Mouse (Mus musculus) kidney, postnatal 36 days (tissue): ENCODE results near the gene Gpr180.
"Not testable (repeated sequence)": the region's sequence is repeated elsewhere in the genome, so short reads cannot be mapped to it uniquely, and the experiment has no call there.

Experiments used
- DNase-seq, 2 experiments: peaks; one replicate each; pipeline ENCODE4 v3.0.0; 2021 to 2022; ENCODE audit warnings: mixed read lengths in 2 of 2

The Gpr180 gene

DNA sequence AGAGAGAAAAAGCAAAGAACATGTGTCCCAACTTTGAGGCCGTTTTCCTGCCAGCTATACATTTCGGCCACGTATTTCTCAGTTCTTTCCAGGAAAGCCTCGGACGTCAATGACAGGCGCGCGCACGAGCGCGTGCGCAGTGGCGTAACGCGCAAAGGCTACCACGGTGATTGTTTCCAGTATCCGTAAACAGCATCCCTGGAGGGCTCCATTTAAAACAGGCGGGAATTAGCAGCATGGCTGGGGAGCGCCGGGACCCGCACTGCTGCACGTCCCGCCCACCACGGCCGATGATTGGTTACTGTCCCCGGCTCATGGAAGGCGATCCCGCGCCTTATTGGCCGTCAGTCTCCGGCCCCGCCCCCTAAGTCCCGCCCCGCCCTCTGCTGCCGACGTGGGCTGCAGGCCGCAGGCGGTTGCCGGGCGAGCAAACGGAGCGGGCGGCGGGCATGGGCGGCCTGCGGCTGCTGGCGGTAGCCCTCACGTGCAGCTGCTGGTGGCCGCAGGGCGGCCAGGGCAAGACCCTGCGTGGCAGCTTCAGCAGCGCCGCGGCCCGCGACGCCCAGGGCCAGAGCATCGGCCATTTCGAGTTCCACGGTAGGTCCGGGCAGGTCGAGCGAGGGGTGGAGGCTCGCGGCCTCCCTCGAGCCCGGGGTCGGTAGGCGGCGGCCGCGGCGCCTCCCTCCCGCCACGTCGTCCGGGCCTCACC, at the start of gene Gpr180:
TSS of gene Gpr180 (plus strand) at position 415 of the 709 bp plus-strand sequence.
- peak; percentile 98 to 99 for DNase-seq

GRCm38 (mm10) chr14:118088437-118089207, 48.3 kb upstream of the Gpr180 start:
- peak in 1 of 2 experiments; percentile 14 for DNase-seq

DNA sequence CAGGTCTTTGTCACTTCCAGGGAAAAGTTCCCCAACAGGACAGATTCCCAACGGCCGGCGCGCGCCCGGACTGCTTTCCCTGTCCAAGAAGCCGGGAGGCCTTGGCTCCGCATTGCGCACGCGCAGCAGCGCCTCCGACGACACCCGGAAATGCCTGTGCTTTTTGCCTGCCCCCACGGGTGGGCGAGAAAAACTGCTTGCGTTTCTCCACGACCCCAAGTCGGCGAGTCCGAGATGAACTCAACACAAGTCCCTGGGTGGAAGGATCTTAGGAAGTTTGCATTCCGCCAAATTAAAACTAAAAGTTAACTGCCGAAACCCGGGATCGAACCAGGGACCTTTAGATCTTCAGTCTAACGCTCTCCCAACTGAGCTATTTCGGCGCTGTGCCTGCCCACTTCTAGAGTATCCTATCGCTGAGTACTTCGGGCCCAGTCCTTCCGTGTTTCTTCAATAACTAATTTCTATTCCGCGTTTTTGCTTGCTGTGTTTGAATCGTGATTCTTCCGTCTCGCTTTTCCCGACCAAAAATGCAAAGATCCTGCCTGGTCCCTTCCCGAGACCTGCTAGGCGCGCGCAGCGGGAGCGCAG, 47.6 kb upstream of the Gpr180 start:
- DNase-seq = peak; percentile 92 to 96

DNA sequence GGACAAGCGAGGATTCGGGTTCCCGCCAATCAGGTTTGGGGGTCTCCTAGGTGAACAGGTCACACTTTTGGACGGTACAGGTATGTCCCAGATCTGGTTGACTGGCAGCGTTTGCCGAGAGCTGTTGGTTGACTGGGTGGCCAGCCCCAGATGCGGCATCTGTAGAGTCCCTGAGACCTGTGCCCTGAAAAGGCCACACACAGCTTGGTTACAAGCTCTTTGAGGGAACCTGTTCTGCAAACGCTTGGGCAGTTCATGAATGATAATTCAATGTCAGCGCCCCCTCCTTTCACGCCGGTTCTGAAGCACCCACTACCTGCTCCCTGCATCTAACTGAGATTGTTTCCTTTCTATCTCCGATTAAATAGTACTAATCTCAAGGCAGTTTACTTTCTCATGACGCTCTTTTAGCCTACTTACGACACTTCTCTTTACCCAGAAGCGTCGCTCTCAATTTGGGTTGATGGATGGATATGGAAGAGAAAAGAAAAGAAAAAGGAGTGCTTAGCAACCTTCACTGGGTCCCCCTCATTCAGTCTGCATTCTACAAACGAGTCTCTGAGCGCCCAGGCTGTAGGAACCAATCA, 47.1 kb upstream of the Gpr180 start:
- DNase-seq = peak; percentile 14 to 51

- DNase-seq = no peak
Measured at GRCm38 (mm10) chr14:118098265-118098664, 38.7 kb upstream of the Gpr180 start.

- no peak for DNase-seq
Measured at GRCm38 (mm10) chr14:118101227-118101990, 35.5 kb upstream of the Gpr180 start.

DNA sequence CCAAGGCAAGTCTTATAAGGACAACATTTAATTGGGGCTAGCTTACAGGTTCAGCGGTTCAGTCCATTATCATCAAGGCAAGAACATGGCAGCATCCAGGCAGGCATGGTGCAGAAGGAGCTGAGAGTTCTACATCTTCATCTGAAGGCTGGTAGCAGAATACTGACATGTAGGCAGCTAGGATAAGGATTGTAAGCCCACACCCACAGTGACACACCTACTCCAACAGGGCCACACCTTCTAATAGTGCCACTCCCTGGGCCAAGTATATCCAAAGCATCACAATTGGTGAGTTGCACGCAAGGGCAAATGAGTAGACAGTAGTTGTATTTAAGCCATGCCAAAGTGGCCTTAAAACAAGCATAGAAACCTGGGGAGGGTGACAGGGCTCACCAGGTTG, 29.5 kb upstream of the Gpr180 start:
- DNase-seq = not testable (repeated sequence)

DNA sequence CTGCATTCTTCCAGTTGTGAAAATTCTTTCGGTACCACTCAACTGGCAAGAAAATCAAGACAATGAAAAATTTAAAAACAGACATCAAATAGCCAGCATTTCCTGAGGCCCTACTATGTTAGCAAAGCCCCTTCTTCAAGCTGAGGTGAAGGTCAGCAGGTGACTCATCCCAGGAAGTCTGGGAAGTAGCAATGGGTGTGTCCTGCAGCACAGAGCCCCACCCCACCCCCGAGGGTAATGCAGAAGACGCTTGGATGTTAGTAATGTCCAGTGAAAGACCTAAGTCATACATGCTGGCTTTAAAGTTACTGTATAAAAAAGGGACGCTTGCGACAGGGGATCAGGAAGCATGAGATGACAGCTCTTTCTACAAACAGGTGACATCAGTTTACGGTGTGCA, 23.8 kb upstream of the Gpr180 start:
- DNase-seq = no peak

DNA sequence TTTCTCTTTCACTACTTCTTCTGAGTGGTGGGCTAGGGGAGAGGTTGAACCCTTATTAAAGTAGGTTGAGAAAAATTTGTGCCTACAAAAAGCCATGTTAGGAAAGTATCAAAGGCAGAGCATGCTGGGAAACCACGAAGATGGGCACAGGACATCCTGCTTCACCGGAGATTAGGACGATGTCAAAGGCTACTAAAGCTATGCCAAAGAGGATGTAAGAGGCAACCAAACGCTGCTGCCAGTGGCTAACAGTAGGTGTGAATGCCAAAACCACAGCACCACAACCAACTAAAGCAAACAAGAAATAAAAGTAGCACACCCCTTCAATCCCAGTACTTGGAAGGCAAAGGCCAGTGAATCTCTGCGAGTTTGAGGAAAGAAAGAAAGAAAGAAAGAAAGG, 12.8 kb upstream of the Gpr180 start:
- DNase-seq = no peak

GRCm38 (mm10) chr14:118124771-118125170, 12.2 kb upstream of the Gpr180 start:
- peak; percentile 39 to 43 for DNase-seq

- DNase-seq = no peak
Measured at GRCm38 (mm10) chr14:118126301-118126700, 10.7 kb upstream of the Gpr180 start.

- no peak for DNase-seq
Measured at GRCm38 (mm10) chr14:118131472-118131871, 5.5 kb upstream of the Gpr180 start.

DNA sequence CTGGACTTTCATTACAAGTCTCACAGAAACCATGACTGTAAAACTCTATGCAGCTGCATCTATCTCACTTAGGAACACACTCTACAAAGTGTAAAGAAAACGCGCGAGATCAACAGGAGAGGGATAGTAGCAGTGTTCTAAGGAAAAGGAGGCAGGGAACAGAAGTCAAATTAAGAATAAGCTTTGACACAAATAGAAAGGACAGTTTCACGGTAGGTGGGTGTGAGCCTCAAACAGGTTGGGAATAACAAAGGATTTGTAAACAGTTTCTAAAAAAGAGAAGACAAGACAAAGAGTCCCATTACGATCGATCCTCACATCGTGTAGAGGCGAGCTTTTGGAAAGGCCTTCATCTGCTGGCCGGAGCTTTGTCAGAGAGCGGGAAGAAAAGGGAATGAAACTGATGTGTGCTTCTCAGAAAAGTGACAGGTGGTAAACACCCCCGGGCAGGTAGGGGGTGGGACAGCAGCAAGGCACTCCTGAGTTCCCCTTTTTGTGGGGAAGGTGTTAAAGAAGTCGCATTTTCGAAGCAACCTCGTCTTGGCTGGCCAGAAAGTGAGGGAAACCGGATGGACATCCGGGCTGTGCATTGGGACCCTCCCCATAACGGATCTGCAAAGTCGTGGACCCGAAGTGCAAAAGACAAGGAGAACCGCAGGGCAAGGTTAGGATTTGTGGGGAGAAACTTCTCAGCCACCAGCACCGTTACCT, 4.9 kb upstream of the Gpr180 start:
- DNase-seq = no peak

DNA sequence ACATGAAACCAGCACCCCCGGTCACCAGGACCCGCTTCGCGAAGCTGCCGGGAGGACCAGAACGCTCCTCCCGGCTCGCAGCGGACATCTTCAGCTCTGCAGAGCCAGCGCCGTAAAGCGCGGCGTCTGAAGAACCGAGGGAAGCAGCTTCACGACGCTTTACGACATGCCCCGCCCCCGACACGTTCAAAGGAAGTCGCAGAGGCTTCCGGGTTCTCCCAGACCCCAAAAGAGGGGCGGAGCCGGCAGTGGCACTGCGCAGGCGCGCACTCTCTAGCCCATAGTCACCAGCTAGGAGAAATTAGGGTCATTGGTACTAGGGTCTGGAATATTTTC, 4.3 kb upstream of the Gpr180 start, which contains the start of gene Tgds:
TSS of gene Tgds (minus strand) at position 114 of the 336 bp plus-strand sequence.
- peak; percentile 100 for DNase-seq

DNA sequence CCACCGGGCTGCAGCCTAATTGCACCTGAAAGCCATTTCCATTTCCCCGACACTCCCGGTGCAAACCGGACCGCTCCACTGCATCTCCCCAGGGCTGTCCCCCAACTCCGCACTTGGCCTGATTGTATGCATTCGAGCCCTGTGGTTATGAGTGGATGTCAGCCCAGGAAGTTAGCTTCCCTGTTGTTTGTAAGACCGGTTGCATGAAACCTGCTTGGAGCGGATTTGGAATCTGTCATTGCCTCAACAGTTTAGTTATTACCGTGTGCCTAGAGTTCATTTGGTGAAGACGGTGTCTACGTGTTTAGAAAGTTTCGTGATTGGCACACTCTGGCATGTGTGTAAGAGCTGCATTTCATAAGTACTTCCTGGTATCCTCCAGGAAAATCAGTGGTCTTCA, 529 bp downstream of the Gpr180 start:
- no peak for DNase-seq

DNA sequence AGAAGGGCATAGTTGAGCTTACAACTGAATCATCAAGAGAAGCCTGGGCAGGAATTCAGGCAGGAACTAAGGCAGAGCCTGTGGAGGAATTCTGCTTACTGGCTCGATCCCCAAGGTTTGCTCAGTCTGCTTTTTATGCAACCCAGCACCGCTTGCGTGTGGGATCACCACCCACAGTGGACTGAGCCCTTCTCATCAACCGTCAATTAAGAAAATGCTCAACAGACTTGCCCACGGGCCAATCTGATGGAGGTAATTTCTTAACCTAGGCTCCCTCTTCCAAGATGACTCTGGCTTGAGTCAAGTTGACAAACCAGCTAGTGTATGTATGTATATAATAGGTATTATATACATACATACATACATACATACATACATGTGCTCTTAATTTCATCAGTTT, 5.3 kb downstream of the Gpr180 start:
- no peak for DNase-seq

- no peak for DNase-seq
Measured at GRCm38 (mm10) chr14:118148046-118148445, 11.1 kb downstream of the Gpr180 start.

DNA sequence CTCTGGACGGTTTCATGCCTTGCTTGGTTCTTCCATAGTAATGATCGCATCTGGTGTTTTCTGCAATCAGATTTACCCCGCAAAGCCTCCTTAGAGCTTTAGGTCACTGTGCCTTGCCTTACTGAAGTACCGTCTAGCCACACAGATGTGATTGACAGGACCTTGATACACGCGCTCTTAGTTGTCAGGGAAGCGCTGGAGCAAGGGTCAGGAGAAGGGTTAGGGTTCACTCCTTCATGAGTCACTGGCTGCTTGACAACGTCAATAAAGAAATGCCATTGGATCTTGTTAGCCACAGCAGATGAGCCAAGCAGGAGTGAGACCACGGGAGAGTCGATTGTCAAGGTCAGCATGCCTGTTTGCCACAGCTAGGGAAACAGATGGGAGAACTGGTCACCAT, 11.6 kb downstream of the Gpr180 start:
- no peak for DNase-seq

DNA sequence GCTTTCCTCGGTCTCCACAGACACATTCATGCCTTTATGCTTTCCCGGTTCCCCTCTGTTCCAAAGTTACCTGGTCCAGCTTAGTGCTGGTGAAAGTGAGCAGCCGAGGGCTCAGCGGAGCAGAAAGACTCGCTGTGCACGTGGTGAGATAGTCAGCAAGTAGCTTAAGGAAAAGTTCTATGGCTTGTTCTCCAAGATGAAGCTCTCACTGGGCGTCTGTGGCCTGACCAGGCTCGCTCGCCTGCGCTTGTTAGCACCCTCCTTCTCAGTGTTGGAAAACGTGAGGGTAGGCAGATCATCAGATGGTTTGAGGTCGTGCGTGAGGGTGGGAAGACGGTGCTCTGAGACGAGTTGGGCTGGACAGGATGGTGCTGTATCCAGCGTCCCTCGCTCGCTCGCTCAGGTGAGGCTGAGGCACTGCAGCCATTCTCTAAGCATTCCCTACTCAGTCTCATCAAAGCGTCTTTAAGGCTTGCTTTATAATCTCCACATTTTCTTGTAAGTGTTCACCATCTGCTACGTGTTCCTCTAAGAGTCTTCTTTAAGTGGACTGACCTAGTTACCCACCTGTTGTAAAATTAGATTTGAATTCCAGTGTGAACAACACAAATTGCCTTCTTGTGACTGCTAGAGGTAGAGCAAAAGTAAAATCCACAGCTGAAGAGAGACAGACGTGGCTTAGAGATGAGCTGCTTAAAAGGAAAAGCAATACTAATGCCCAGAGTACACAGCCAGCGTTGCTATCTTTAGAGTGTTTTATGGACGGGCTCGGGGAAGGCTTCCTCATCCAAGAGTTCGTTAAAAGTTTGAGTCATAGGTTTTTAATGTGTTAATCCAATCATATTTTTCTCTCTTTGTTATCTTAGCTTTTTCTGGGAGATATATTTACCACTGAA, 13.9 kb downstream of the Gpr180 start:
- DNase-seq = no peak

GRCm38 (mm10) chr14:118151651-118152293, 14.8 kb downstream of the Gpr180 start:
- DNase-seq = peak; percentile 17 to 38

GRCm38 (mm10) chr14:118152294-118152651, 15.3 kb downstream of the Gpr180 start:
- DNase-seq = no peak
